Mouse (Mus musculus): ENCODE data around the gene Fam114a1. TPM values are rescaled to one million over a fixed set of nuclear protein-coding genes. Genes with fewer than 3 reads are reported as not detected.

The Fam114a1 gene
- total RNA-seq (2015) (5.8 and 6.4 TPM in 2 replicates), total RNA-seq (2017) (10.0 and 13.5 TPM in 2 replicates)

GRCm38 (mm10) chr5:64969861-64970771, at the start of gene Fam114a1:
Fam114a1 (plus strand) TSS chr5:64970071.
- ATAC-seq (ENCODE audit: poor library complexity, severe bottlenecking), result peak; percentile 97

DNA sequence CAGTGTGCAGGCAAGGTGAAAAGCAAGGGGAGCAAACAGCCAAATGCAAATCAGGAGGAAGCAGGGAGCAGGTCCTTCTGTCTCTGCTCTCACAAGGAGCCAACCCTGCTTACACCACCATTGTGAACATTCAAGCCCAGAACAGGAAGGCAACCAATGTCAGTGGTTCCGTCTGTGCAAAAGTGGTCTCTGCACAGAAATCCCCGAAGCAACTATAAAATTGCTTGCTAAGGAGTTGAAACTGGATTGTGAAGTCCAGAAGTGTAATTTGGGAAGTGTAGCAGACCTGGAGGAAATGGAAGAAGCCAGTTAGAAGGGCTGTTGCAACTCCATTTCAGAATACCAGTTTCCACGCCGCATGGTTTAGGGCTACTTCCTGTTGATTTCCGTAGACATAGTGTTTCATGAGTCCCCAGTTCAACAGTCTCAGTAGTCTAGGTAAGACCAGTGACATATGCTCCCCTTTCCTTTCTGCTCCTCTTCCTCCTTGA, 46.9 kb upstream of the Fam114a1 start:
- peak; percentile 90 for ATAC-seq (ENCODE audit: poor library complexity, severe bottlenecking)

DNA sequence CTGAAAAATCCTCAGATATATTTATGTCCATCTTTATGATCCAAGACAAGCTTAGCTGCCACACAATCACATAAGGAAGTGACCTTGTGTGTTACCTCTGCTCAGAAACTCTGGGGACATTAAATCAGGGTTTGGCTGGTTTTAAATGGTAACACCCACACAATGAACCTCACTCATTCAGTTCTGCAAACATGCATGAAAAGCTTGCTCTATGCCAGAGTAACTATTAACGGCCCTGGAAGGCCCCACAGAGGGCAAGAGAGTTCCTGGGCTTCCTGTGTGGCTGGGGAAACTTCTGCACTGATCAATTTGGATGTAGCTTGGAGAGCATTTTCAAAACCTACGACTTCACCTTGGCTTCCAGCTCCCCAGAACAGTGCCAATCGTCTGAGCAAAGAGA, 37.7 kb upstream of the Fam114a1 start:
- ATAC-seq (ENCODE audit: poor library complexity, severe bottlenecking), result no peak

DNA sequence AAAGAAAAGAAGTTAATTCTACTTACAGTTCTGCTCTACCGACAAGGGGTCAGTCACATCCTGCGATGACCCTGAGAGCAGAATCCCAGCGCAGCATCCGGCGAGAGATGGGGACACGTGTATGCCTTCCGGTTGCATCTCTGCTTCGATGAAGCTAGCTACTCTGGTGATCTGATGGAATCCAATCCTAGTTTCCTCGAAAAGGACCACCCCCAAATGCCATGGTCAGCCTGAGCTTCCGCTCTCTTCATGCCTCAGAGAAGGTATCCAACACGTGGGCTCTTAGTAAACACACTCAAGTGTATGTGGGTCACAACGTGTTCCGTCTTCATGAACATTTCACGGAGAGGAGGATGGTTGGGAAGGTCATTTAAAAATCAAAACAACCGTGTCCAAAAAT, 37.1 kb upstream of the Fam114a1 start:
- ATAC-seq (ENCODE audit: poor library complexity, severe bottlenecking), result no peak

DNA sequence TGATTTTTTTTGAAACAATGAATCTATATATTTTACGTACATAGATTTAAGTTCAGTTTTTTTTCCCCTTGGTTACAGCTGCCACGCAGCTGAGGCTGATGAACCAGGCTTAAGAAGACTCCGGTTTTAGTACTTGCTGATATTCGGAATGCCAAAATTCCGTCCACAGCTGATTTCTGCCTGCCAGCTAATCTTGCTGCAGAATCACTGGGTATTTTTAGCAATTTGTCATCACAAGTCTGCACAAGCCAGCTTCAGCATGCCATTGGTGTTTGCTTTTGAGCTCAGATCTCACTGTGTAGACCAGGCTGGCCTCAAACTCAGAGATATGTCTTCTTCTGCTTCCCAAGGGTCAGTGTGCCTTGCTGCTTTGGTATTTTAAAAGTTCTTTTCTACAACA, 18.4 kb upstream of the Fam114a1 start:
- ATAC-seq (ENCODE audit: poor library complexity, severe bottlenecking), result no peak

DNA sequence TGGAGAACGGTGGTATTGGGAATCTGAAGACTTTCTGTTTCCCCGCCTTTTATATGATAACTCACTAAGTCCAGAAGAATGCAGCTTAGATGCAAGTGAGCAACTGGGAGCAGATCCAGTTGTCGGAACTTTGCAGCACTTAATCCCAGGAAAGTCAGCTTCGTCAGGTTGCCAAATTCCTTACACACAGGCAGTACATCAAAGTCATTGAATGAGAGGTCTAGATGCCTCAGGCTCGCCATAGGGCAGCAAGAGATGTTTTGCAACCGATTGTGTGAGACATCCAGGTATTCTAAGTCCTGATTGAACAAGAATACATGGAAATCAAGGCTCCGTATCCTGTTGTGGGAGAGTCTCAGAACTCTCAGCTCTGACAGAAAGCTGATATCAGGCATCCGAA, 14.9 kb upstream of the Fam114a1 start:
- no peak for ATAC-seq (ENCODE audit: poor library complexity, severe bottlenecking)

DNA sequence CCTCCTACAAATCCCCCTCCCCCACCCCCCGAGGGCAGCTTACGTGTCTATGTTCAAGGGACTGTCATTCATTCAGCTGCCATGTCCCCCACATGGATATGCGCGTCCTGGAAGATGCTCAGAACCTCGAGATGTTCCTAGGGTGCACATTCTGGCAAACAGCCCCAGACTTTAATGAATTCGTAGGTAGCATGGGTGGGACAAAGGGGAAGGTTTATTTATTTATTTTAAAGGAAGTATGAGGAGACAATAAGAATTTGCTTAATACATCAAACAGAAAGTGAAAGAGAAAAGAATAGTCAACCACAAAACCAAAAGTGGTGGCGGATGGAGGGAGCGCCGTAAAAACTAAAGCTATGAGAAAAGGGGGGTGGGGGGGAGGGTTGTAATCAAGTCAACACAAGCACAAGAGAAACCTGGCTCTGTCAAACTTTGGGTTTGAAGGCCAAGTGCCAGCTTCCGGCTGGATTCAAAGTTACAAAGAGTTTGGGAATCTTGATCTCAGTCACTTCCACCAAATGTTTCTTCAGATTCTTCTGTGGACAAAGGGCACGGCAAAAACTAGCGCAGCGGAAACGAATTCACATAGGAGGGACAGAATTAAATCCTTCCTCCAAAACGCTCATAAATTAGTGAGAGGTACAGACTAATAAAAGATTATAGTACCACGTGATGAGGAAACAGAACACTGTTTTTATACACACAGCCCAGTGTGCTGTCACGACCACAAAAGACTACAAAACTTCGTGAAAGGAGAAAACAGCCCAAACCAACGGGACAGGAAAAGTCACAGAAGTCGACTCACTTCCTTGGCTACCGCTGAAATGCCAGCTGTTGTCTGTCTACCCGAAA, 10.7 kb upstream of the Fam114a1 start:
- no peak for ATAC-seq (ENCODE audit: poor library complexity, severe bottlenecking)

DNA sequence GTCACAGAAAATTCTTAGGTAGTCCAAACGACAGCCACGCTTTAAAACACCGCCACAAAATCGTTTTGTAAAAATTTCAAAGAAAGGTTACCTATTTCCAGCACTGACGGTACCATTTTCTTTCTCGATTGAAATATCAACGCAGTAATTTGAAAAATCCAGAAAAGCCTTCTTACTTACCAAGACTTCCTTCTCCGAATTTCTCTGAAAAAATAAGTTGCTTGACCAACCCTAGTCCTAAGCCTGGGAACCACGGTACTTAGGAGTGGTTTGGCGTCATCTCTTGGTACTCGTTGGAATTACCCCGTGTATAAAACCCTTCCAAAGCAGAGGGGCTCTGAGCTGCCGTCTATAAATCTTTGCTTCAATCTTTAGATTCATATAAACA, 10.0 kb upstream of the Fam114a1 start, which contains the start of gene Tlr6:
Gene Tlr6, minus strand, starts transcription at position 255 of the 388 bp plus-strand sequence.
- ATAC-seq (ENCODE audit: poor library complexity, severe bottlenecking), result no peak; the same call in 1 of the 2 replicates

DNA sequence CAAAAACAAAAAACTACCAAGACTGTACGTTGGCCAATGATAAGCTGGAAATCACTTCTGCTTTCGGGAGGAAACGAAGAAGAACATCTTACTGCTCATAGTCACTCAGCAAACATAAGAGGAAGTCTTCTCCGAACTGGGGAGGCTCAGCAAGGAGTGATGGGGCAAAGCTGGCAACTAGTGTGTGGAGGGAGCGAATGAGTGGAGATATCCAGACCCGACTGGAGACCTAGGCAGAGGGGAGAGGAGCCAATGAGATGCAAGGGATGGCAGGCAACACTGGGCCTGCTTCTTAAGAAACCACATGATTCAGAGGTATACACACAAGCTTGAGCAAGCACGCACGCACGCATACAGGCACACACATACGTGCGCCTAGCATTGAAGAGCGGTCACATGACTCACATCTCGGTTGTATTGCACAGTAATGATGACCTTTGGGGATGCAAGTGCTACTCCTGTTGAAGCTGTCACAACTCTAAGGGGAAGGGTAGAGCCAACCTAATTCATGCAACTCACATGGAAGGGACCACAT, 8.9 kb upstream of the Fam114a1 start:
- peak; percentile 82 for ATAC-seq (ENCODE audit: poor library complexity, severe bottlenecking)

DNA sequence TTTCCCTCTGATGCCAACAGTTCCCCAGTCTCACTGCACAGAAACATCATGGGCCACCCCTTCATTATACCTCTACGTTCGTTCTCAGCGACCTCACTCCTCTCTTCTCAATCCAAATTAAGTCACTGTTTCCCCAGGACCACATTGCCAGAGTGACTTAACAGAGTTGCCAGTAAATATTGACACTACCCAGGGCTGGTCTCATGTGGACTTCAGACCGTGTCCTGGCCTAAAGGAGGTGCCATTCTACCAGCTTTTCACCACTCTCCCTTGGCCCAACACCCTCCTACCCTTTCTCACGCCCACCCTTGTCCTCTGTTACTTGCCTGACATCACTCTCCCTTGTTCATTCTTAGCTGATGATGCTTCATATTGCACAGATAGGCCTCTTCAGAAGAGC, 6.6 kb upstream of the Fam114a1 start:
- no peak for ATAC-seq (ENCODE audit: poor library complexity, severe bottlenecking)

DNA sequence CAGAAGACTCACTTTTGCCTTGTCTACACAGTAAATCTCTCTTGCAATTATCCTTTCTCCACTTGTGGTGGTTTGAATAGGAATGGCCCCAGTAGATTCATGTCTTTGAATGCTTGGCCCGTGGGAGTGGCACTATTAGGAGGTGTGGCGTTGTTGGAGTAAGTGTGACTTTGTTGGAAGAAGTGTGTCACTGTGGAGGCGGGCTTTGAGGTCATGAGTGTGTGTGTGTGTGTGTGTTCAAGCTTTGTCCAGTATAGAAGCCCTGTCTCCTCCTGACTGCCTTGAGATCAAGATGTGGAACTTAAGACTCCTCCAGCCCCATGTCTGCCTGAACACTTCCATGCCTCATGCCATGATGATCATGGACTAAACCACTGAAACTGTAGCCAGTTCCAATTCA, 6.1 kb upstream of the Fam114a1 start:
- ATAC-seq (ENCODE audit: poor library complexity, severe bottlenecking), result no peak

GRCm38 (mm10) chr5:64968961-64969860, 660 bp upstream of the Fam114a1 start:
- peak; percentile 27 for ATAC-seq (ENCODE audit: poor library complexity, severe bottlenecking)

DNA sequence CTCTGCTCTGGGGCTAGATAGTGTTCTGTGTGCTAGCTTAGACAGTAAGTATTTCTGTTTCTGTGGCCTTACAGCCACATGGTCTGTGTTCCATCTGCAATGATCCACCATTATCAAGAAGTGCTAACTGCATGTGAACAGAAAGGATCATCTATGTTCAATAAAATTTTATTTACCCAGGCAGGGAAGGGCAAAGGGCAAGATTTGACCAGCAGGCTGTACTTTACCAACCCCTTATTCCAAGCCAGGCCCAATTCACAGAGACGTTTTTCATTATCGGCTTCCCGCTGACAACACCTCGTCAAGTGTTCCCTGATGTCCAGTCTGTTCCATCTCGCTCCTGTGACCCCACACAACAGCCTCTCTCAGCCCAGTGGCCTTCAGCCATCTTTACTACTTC, 5.2 kb downstream of the Fam114a1 start:
- no peak for ATAC-seq (ENCODE audit: poor library complexity, severe bottlenecking)

DNA sequence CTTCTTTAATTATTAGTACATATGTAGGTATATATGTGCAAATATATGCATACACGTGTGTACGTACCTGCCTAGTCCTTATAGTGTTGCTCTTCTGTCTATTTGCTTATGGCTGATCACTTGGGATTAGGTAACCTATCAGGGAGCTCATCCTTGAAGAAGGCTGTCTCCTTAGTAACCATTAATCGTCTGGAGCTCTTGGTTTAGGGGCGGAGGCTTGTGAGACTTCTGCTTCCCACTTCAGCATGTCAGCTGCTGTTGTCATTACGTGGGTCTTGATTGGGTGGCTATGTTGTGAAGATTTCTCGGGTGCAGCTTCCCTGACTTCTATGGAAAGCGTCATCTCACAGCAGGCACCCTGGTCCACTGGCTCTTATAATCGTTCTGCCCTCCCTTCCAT, 7.3 kb downstream of the Fam114a1 start:
- ATAC-seq (ENCODE audit: poor library complexity, severe bottlenecking), result no peak

- ATAC-seq (ENCODE audit: poor library complexity, severe bottlenecking), result no peak
These were observed 16.1 kb downstream of the Fam114a1 start for GRCm38 (mm10) chr5:64985971-64986370.

GRCm38 (mm10) chr5:64989940-64990339, 20.1 kb downstream of the Fam114a1 start:
- peak; percentile 96 for ATAC-seq (ENCODE audit: poor library complexity, severe bottlenecking)

- ATAC-seq (ENCODE audit: poor library complexity, severe bottlenecking), result no peak
These were observed 22.7 kb downstream of the Fam114a1 start for GRCm38 (mm10) chr5:64992540-64992939.

GRCm38 (mm10) chr5:64995408-64995807, 25.5 kb downstream of the Fam114a1 start:
- no peak for ATAC-seq (ENCODE audit: poor library complexity, severe bottlenecking)

GRCm38 (mm10) chr5:65002940-65003824, 33.3 kb downstream of the Fam114a1 start:
- peak; percentile 56 for ATAC-seq (ENCODE audit: poor library complexity, severe bottlenecking)
